Mouse (Mus musculus) kidney, adult 2 months (tissue): Measurements from ENCODE around the gene Herc3.

Experiments
- CTCF ChIP-seq: fragments of 200-500 bp; conservative IDR thresholded peaks from 2 replicates; pipeline ENCODE4 v1.5.1; 2011; ENCODE audit warnings: low read depth, mild to moderate bottlenecking, control low read depth, low read length, moderate library complexity, mixed read lengths; ENCODE audit not compliant: insufficient read depth, insufficient read length
- POLR2A ChIP-seq: fragments of 200-500 bp; IDR thresholded peaks from one replicate; pipeline ENCODE4 v1.6.1; 2011; ENCODE audit warnings: low read depth, low read length, control low read depth

DNA sequence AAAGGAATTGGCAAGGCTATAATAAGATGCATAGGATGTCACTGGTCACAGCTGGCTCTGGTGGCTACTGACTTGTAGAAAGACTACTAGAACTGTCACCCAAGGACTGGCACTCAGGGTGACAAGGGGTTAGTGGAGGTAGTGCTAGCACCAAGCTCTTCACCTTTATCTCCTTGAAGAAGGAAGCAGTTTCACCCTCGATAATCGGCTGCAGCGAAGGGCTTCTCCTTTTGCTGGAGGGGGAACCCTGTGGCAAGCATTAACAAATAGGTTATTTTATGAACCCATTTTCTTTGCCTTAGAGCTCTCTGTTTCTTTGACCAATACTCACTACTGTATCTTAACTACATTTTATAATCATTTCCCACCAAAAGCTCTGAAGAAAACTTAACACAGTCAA lies 112.7 kb downstream of the Herc3 start:
- no peak for TF ChIP-seq CTCF
- no peak for TF ChIP-seq POLR2A
